Mouse (Mus musculus) heart, embryonic 15.5 days (tissue): ENCODE data around the gene Mpv17l2. TPM values are rescaled to one million over a fixed set of nuclear protein-coding genes. Genes with fewer than 3 reads are reported as not detected.

Experiments
- ATAC-seq: fragments of 200-750 bp; cut with Nextera tagmentation; replicated peaks from 2 replicates; pipeline ENCODE4 v1.8.0; 2017; ENCODE audit warnings: low read depth, moderate TSS enrichment; ENCODE audit not compliant: insufficient number of reproducible peaks, insufficient read depth, low FRiP score
- H3K27ac ChIP-seq: fragments of 300-500 bp; sonication (generic); 2 replicates; pipeline ENCODE4 v1.5.1; 2015; ENCODE audit warnings: mild to moderate bottlenecking, inconsistent platforms
- H3K27me3 ChIP-seq: fragments of 300-500 bp; sonication (generic); 2 replicates; pipeline ENCODE4 v1.6.1; 2015; ENCODE audit warnings: inconsistent platforms
- H3K36me3 ChIP-seq: fragments of 300-500 bp; sonication (generic); 2 replicates; pipeline ENCODE4 v1.6.1; 2015; ENCODE audit warnings: mild to moderate bottlenecking, inconsistent platforms
- H3K4me1 ChIP-seq: fragments of 300-500 bp; sonication (generic); replicated peaks from 2 replicates; pipeline ENCODE4 v1.6.1; 2015; ENCODE audit warnings: inconsistent platforms
- H3K4me2 ChIP-seq: fragments of 300-500 bp; sonication (generic); 2 replicates; pipeline ENCODE4 v1.6.1; 2015; ENCODE audit warnings: inconsistent platforms, mild to moderate bottlenecking, moderate library complexity
- H3K4me3 ChIP-seq: fragments of 300-500 bp; sonication (generic); 2 replicates; pipeline ENCODE4 v1.5.1; 2015; ENCODE audit warnings: mild to moderate bottlenecking, inconsistent platforms
- H3K9ac ChIP-seq: fragments of 300-500 bp; sonication (generic); 2 replicates; pipeline ENCODE4 v1.6.1; 2015; ENCODE audit warnings: mild to moderate bottlenecking, inconsistent platforms
- H3K9me3 ChIP-seq: fragments of 300-500 bp; sonication (generic); replicated peaks from 2 replicates; pipeline ENCODE4 v1.6.1; 2016; ENCODE audit warnings: inconsistent platforms
- WGBS: fragments of 180-500 bp; shearing (Covaris S2); methylation state at CpG from one replicate; pipeline ENCODE4 v1.1.7; 2015; ENCODE audit warnings: mixed read lengths; 5-methylcytosine and 5-hydroxymethylcytosine counted together
- polyA plus RNA-seq: library from polyadenylated mRNA; unstranded; fragments of >200 nt; fragmentation: Nextera tagmentation; extraction: Ambion mirVana; gene quantifications from 2 replicates; pipeline ENCODE4 v1.2.1, GENCODE M21; 2015

The Mpv17l2 gene
- 43.0 and 45.2 TPM in 2 replicates for polyA plus RNA-seq

DNA sequence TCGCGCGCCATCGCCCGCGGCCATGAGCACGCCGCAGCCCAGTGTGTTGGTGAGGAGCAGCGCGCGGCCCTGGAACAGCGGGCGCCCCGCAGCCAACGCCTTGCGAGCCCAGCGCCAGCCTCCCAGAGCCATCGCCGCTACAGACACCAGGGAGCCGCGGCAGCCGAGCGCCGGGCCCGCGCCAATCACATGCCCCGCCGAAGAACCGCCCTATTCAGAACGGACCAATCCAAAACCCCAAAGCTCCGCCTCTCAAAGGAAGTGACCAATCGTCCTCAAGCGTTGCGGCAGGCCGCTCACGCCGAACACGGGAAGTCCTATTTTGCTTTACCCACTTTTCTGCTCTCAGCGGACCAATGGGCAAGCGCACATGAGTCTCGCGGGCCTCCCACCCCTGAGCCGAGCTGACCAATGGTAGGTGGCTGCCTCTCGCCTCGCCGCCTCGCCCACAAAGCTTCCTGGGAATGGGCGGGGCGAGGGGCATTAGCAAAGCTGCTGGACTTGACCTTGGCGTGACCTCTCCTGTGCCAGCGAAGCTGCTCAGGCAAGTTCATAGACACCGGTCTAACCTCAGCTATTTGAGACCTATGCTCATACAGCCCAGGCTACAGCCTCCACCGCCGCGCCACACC, at the start of gene Mpv17l2:
Gene Mpv17l2 (minus strand): TSS at position 172 of the 632 bp plus-strand sequence.
- Histone ChIP-seq H3K4me2 (peak within 1 kb of the TSS; percentile 94), H3K4me1 (peaks cover 34% of the 10 kb centered on the region), H3K9me3 (no peaks in the 10 kb centered on the region), H3K4me3 (peak within 1 kb of the TSS; percentile 71), H3K9ac (peak within 1 kb of the TSS; percentile 79), H3K27me3 (no peaks in the 10 kb centered on the region), H3K27ac (peak within 1 kb of the TSS; percentile 79), H3K36me3 (peaks cover 17% of the 10 kb centered on the region; the same call in 1 of the 2 replicates)
- peak; percentile 94 for ATAC-seq
- WGBS, result under 1% methylated on average over 55 of the region's 55 CpGs

- Histone ChIP-seq H3K27me3 (peaks cover 32% of the 10 kb centered on the region), H3K4me1 (peaks cover 7% of the 10 kb centered on the region), H3K27ac (no peak overlapping the region), H3K9me3 (no peaks in the 10 kb centered on the region), H3K36me3 (no peaks in the 10 kb centered on the region), H3K4me3 (no peak overlapping the region), H3K9ac (no peak overlapping the region), H3K4me2 (peak overlapping the region; percentile 3; the same call in 1 of the 2 replicates)
- no peak for ATAC-seq
- 70% methylated on average over 8 of the region's 8 CpGs for WGBS
These were observed 48.4 kb upstream of the Mpv17l2 start for GRCm38 (mm10) chr8:70808955-70809701.

GRCm38 (mm10) chr8:70808239-70808638, 47.5 kb upstream of the Mpv17l2 start, which contains the start of gene Il12rb1:
TSS of gene Il12rb1 (plus strand) at chr8:70808449.
- Histone ChIP-seq H3K9ac (no peak within 1 kb of the TSS), H3K27me3 (peaks cover 31% of the 10 kb centered on the region), H3K4me3 (no peak within 1 kb of the TSS), H3K27ac (no peak within 1 kb of the TSS), H3K36me3 (no peaks in the 10 kb centered on the region), H3K4me2 (peak within 1 kb of the TSS; percentile 3; the same call in 1 of the 2 replicates), H3K9me3 (no peaks in the 10 kb centered on the region), H3K4me1 (peaks cover 14% of the 10 kb centered on the region)
- no peak for ATAC-seq
- 69% methylated on average over 5 of the region's 5 CpGs for WGBS

GRCm38 (mm10) chr8:70807304-70807703, 46.6 kb upstream of the Mpv17l2 start:
- WGBS, result 53% methylated on average over 1 of the region's 1 CpGs
- Histone ChIP-seq H3K27ac (no peak overlapping the region), H3K4me1 (peaks cover 14% of the 10 kb centered on the region), H3K27me3 (peaks cover 32% of the 10 kb centered on the region), H3K4me2 (no peak overlapping the region), H3K9ac (no peak overlapping the region), H3K36me3 (no peaks in the 10 kb centered on the region), H3K9me3 (no peaks in the 10 kb centered on the region), H3K4me3 (no peak overlapping the region)
- ATAC-seq, result no peak

DNA sequence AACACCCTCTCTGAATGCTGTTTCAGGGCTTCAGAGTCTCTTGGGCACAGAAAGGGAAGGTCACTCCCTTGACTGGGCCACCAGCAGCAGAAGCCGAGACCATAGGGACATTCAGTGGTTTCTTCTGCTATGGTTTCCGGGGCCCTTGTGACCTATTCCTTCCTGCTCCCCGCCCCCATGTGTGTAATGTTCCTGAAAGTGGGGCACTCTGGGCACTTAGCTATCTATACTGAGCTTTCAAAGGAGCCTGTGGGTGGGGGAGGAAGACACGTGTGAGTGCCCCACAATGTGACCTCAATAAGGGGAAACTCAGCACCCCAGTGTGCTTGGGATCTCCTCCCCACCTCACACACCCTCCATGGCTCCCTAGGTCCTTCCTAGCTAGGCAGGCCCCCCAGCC, 45.8 kb upstream of the Mpv17l2 start:
- Histone ChIP-seq H3K9me3 (no peaks in the 10 kb centered on the region), H3K4me1 (peaks cover 14% of the 10 kb centered on the region), H3K27me3 (peaks cover 39% of the 10 kb centered on the region), H3K4me3 (no peak overlapping the region), H3K27ac (no peak overlapping the region), H3K9ac (no peak overlapping the region), H3K36me3 (no peaks in the 10 kb centered on the region), H3K4me2 (no peak overlapping the region)
- ATAC-seq, result no peak
- WGBS, result 69% methylated on average over 4 of the region's 4 CpGs

DNA sequence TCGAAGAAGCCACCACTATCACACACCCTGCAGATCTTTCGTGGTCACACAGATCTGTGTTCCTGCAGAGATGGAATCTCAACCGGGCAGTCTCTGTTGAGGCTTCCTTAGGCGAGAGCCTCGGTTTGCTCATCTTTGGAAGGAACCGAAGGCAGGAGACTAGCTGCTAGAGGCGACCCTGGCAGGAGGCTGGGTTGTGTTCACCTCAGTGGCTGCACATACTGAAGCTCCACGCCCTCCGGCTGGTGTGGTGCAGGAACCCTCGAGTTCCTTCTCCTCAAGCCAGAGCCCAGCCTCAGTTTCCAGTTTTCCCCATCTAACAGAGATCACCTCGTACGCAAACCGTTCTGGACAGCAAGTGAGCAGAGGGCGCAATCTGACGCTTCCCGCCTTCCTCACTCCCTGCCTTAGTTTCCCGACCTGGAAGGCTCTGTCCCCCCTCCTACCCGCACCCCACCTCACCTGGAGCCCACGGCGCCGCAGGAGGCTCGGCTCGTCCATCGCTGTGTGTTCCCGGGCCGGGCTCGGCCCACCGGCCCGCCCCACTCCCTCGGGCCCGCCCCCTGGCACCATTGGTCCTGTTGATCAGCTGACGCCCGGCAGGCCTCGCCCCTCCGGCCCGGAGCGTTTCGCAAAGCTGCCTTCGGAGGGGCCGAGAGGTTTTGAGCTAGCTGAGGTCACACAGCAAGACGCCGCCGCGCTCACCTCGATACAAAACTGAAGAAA, 43.9 kb upstream of the Mpv17l2 start, which contains the start of gene Mast3:
Gene Mast3 (minus strand): TSS at position 574 of the 726 bp plus-strand sequence.
- Histone ChIP-seq H3K4me1 (peaks cover 14% of the 10 kb centered on the region), H3K4me2 (peak within 1 kb of the TSS; percentile 98), H3K4me3 (peak within 1 kb of the TSS; percentile 63), H3K27ac (peak within 1 kb of the TSS; percentile 35; the same call in 1 of the 2 replicates), H3K9me3 (no peaks in the 10 kb centered on the region), H3K27me3 (peaks cover 53% of the 10 kb centered on the region), H3K9ac (peak within 1 kb of the TSS; percentile 43), H3K36me3 (no peaks in the 10 kb centered on the region)
- peak; percentile 76 for ATAC-seq
- under 1% methylated on average over 45 of the region's 45 CpGs for WGBS

- Histone ChIP-seq H3K27ac (peak overlapping the region; percentile 35; the same call in 1 of the 2 replicates), H3K4me3 (peak overlapping the region; percentile 63), H3K9me3 (no peaks in the 10 kb centered on the region), H3K9ac (peak overlapping the region; percentile 43), H3K4me1 (peaks cover 14% of the 10 kb centered on the region), H3K4me2 (peak overlapping the region; percentile 98), H3K36me3 (no peaks in the 10 kb centered on the region), H3K27me3 (peaks cover 59% of the 10 kb centered on the region)
- 0 out of 2 replicates have a peak, but pooled peaks have one; percentile 23 for ATAC-seq
- WGBS, result 2% methylated on average over 46 of the region's 47 CpGs
These were observed 43.2 kb upstream of the Mpv17l2 start for GRCm38 (mm10) chr8:70803761-70804480.

DNA sequence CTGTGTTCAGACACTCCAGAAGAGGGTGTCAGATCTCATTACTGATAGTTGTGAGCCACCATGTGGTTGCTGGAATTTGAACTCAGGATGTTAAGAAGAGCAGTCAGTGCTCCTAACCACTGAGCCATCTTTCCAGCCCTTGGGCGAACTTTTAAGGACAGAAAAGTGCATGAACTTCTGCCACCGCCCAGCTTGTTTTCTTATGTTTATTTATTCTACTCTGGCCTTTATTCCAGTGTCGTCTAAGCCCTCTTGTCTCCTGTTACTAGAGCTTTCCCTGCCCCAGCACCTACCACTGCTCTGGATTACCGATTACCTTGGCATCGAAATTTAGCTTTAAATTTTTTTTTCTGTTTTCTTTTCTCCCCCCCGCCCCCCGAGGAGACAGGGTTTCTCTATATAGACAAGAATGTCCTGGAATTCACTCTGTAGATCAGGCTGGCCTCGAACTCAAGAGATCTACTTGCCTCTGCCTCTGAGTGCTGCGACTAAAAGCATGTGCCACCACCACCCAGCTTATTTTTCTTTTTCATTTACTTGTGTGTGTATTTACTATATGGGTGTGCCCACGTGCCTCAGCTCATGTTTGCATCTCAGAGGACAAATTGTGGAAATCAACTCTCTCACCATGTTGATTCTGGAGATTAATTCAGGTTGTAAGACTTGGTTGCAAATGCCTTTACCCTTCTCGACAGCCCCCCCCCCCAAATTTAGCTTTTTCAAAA, 42.2 kb upstream of the Mpv17l2 start:
- Histone ChIP-seq H3K9me3 (no peaks in the 10 kb centered on the region), H3K4me3 (no peak overlapping the region), H3K4me2 (peak overlapping the region; percentile 98; the same call in 1 of the 2 replicates), H3K9ac (no peak overlapping the region), H3K27me3 (peaks cover 64% of the 10 kb centered on the region), H3K4me1 (peaks cover 18% of the 10 kb centered on the region), H3K27ac (no peak overlapping the region), H3K36me3 (no peaks in the 10 kb centered on the region)
- no peak for ATAC-seq
- 60% methylated on average over 11 of the region's 11 CpGs for WGBS

DNA sequence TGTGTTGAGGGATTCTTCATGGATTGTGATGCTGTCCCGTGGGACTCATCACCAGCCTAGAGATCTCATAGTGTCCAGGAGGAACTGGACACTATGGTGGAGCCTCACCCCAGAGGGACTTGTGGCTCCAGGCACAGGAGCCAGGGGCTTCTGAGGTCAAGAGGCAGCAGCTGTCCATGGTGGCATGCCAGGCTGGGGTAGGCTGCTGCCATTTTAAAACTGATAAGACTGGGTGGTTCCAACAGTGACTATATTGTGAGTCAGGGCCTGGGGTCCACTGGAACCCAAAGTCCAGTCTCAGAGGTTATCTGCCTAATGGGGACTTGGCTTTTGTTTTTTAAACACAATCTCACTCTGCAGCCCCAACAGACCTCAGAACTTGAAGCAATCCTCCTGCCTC, 41.1 kb upstream of the Mpv17l2 start:
- Histone ChIP-seq H3K36me3 (no peaks in the 10 kb centered on the region), H3K4me3 (no peak overlapping the region), H3K4me1 (peaks cover 25% of the 10 kb centered on the region), H3K9ac (no peak overlapping the region), H3K4me2 (no peak overlapping the region), H3K27ac (no peak overlapping the region), H3K27me3 (peaks cover 69% of the 10 kb centered on the region), H3K9me3 (no peaks in the 10 kb centered on the region)
- WGBS, result 67% methylated on average over 1 of the region's 1 CpGs
- ATAC-seq, result no peak

DNA sequence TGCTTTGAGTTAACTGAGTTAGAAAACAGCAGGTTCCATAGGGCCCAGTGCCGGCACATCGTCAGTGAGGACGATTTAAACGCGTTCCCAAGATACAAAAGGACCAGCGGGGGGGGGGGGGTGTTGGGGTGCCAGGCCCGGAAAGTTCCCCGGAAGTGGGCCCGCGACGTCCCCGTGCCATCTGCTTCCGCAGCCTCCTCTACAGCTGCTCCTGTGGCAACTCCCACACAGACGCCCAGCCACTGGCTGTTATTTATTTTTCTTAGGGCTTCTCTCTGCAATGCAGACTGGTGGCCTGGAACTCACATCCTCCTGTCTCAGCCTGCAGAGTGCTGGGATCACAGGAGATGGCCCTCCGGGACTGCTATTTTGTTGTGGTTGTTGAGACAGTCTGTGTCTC, 40.4 kb upstream of the Mpv17l2 start:
- Histone ChIP-seq H3K9me3 (no peaks in the 10 kb centered on the region), H3K36me3 (no peaks in the 10 kb centered on the region), H3K4me1 (peaks cover 30% of the 10 kb centered on the region), H3K27me3 (peaks cover 75% of the 10 kb centered on the region), H3K9ac (no peak overlapping the region), H3K27ac (no peak overlapping the region), H3K4me3 (no peak overlapping the region), H3K4me2 (no peak overlapping the region)
- WGBS, result 18% methylated on average over 15 of the region's 15 CpGs
- no peak for ATAC-seq
